Mouse (Mus musculus): ENCODE measurements around the gene Cdkn1c. TPM values are rescaled to one million over a fixed set of nuclear protein-coding genes. Genes with fewer than 3 reads are reported as not detected.

The Cdkn1c gene
- polyA plus RNA-seq, 1 experiment: 23.4 TPM

- no peak overlapping the region for H3K4me3 ChIP-seq (ENCODE audit: low read depth, low read length)
- TF ChIP-seq EP300 (IDR thresholded peaks at IDR 0.05; ENCODE audit: insufficient read depth, low read depth, low read length) (0 out of 2 replicates have a peak, but pooled peaks have one; percentile 35), POLR2A (IDR thresholded peaks at IDR 0.05; ENCODE audit: insufficient read depth, low read length) (no peak), CTCF (IDR thresholded peaks at IDR 0.05; ENCODE audit: low read depth, low read length) (no peak)
- no peak overlapping the region for H3K27ac ChIP-seq (ENCODE audit: insufficient read depth, low read length)
- H3K4me1 ChIP-seq (ENCODE audit: control insufficient read depth, insufficient read depth, low read length): peaks cover 3% of the 10 kb centered on the region
- H3K9me3 ChIP-seq (replicated peaks; ENCODE audit: control insufficient read depth, insufficient read depth, low read length, poor library complexity, severe bottlenecking): no peaks in the 10 kb centered on the region
- no peaks in the 10 kb centered on the region for H3K36me3 ChIP-seq (ENCODE audit: control insufficient read depth, insufficient read depth, low read length, poor library complexity, severe bottlenecking)
- no peaks in the 10 kb centered on the region; the same call in 1 of the 2 replicates for H3K27me3 ChIP-seq (ENCODE audit: control insufficient read depth, insufficient read depth, low read length, poor library complexity, severe bottlenecking)
- no peak overlapping the region for H3K9ac ChIP-seq (ENCODE audit: low read depth, poor library complexity, severe bottlenecking)
Measured at GRCm38 (mm10) chr7:143467714-143468113, 6.9 kb upstream of the Cdkn1c start.

- Histone ChIP-seq H3K9me3 (replicated peaks; ENCODE audit: control insufficient read depth, insufficient read depth, low read length, poor library complexity, severe bottlenecking) (no peaks in the 10 kb centered on the region), H3K36me3 (ENCODE audit: control insufficient read depth, insufficient read depth, low read length, poor library complexity, severe bottlenecking) (no peaks in the 10 kb centered on the region), H3K27me3 (ENCODE audit: control insufficient read depth, insufficient read depth, low read length, poor library complexity, severe bottlenecking) (no peaks in the 10 kb centered on the region; the same call in 1 of the 2 replicates), H3K27ac (ENCODE audit: insufficient read depth, low read length) (no peak overlapping the region), H3K4me1 (ENCODE audit: control insufficient read depth, insufficient read depth, low read length) (peaks cover 5% of the 10 kb centered on the region), H3K9ac (ENCODE audit: low read depth, poor library complexity, severe bottlenecking) (no peak overlapping the region), H3K4me3 (ENCODE audit: low read depth, low read length) (no peak overlapping the region)
- TF ChIP-seq CTCF (IDR thresholded peaks at IDR 0.05; ENCODE audit: low read depth, low read length) (peak; percentile 91), EP300 (IDR thresholded peaks at IDR 0.05; ENCODE audit: insufficient read depth, low read depth, low read length) (no peak)
Measured at GRCm38 (mm10) chr7:143466099-143466677, 5.3 kb upstream of the Cdkn1c start.

GRCm38 (mm10) chr7:143464811-143465560, 4.1 kb upstream of the Cdkn1c start:
- H3K4me3 ChIP-seq (ENCODE audit: low read depth, low read length): peak overlapping the region; percentile 39
- H3K9ac ChIP-seq (ENCODE audit: low read depth, poor library complexity, severe bottlenecking): peak overlapping the region; percentile 69
- TF ChIP-seq EP300 (IDR thresholded peaks at IDR 0.05; ENCODE audit: insufficient read depth, low read depth, low read length) (no peak), CTCF (IDR thresholded peaks at IDR 0.05; ENCODE audit: low read depth, low read length) (no peak), POLR2A (IDR thresholded peaks at IDR 0.05; ENCODE audit: insufficient read depth, low read length) (no peak)
- H3K9me3 ChIP-seq (replicated peaks; ENCODE audit: control insufficient read depth, insufficient read depth, low read length, poor library complexity, severe bottlenecking): no peaks in the 10 kb centered on the region
- peaks cover 4% of the 10 kb centered on the region for H3K27me3 ChIP-seq (ENCODE audit: control insufficient read depth, insufficient read depth, low read length, poor library complexity, severe bottlenecking)
- no peaks in the 10 kb centered on the region for H3K36me3 ChIP-seq (ENCODE audit: control insufficient read depth, insufficient read depth, low read length, poor library complexity, severe bottlenecking)
- H3K4me1 ChIP-seq (ENCODE audit: control insufficient read depth, insufficient read depth, low read length): peaks cover 5% of the 10 kb centered on the region
- no peak overlapping the region for H3K27ac ChIP-seq (ENCODE audit: insufficient read depth, low read length)

- Histone ChIP-seq H3K9ac (ENCODE audit: low read depth, poor library complexity, severe bottlenecking) (0 out of 2 replicates have a peak overlapping the region, but pooled peaks have one; percentile 69), H3K36me3 (ENCODE audit: control insufficient read depth, insufficient read depth, low read length, poor library complexity, severe bottlenecking) (no peaks in the 10 kb centered on the region), H3K27ac (ENCODE audit: insufficient read depth, low read length) (no peak overlapping the region), H3K4me1 (ENCODE audit: control insufficient read depth, insufficient read depth, low read length) (peaks cover 5% of the 10 kb centered on the region), H3K9me3 (replicated peaks; ENCODE audit: control insufficient read depth, insufficient read depth, low read length, poor library complexity, severe bottlenecking) (no peaks in the 10 kb centered on the region), H3K4me3 (ENCODE audit: low read depth, low read length) (no peak overlapping the region), H3K27me3 (ENCODE audit: control insufficient read depth, insufficient read depth, low read length, poor library complexity, severe bottlenecking) (peaks cover 14% of the 10 kb centered on the region)
- TF ChIP-seq POLR2A (IDR thresholded peaks at IDR 0.05; ENCODE audit: insufficient read depth, low read length) (no peak), CTCF (IDR thresholded peaks at IDR 0.05; ENCODE audit: low read depth, low read length) (peak; percentile 92)
Measured at GRCm38 (mm10) chr7:143463865-143464415, 3.1 kb upstream of the Cdkn1c start.

GRCm38 (mm10) chr7:143462516-143462915, 1.7 kb upstream of the Cdkn1c start:
- H3K27ac ChIP-seq (ENCODE audit: insufficient read depth, low read length): no peak overlapping the region
- H3K9me3 ChIP-seq (replicated peaks; ENCODE audit: control insufficient read depth, insufficient read depth, low read length, poor library complexity, severe bottlenecking): no peaks in the 10 kb centered on the region
- peaks cover 5% of the 10 kb centered on the region for H3K4me1 ChIP-seq (ENCODE audit: control insufficient read depth, insufficient read depth, low read length)
- peaks cover 18% of the 10 kb centered on the region for H3K27me3 ChIP-seq (ENCODE audit: control insufficient read depth, insufficient read depth, low read length, poor library complexity, severe bottlenecking)
- H3K36me3 ChIP-seq (ENCODE audit: control insufficient read depth, insufficient read depth, low read length, poor library complexity, severe bottlenecking): no peaks in the 10 kb centered on the region
- TF ChIP-seq POLR2A (IDR thresholded peaks at IDR 0.05; ENCODE audit: insufficient read depth, low read length): no peak
- no peak for TF ChIP-seq EP300 (IDR thresholded peaks at IDR 0.05; ENCODE audit: insufficient read depth, low read depth, low read length)
- no peak for TF ChIP-seq CTCF (IDR thresholded peaks at IDR 0.05; ENCODE audit: low read depth, low read length)
- no peak overlapping the region for H3K9ac ChIP-seq (ENCODE audit: low read depth, poor library complexity, severe bottlenecking)
- no peak overlapping the region for H3K4me3 ChIP-seq (ENCODE audit: low read depth, low read length)

GRCm38 (mm10) chr7:143461920-143462319, 1.1 kb upstream of the Cdkn1c start:
- Histone ChIP-seq H3K9me3 (replicated peaks; ENCODE audit: control insufficient read depth, insufficient read depth, low read length, poor library complexity, severe bottlenecking) (no peaks in the 10 kb centered on the region), H3K4me3 (ENCODE audit: low read depth, low read length) (no peak overlapping the region), H3K27ac (ENCODE audit: insufficient read depth, low read length) (no peak overlapping the region), H3K4me1 (ENCODE audit: control insufficient read depth, insufficient read depth, low read length) (peaks cover 5% of the 10 kb centered on the region), H3K36me3 (ENCODE audit: control insufficient read depth, insufficient read depth, low read length, poor library complexity, severe bottlenecking) (no peaks in the 10 kb centered on the region), H3K9ac (ENCODE audit: low read depth, poor library complexity, severe bottlenecking) (no peak overlapping the region), H3K27me3 (ENCODE audit: control insufficient read depth, insufficient read depth, low read length, poor library complexity, severe bottlenecking) (peaks cover 18% of the 10 kb centered on the region)
- no peak for TF ChIP-seq POLR2A (IDR thresholded peaks at IDR 0.05; ENCODE audit: insufficient read depth, low read length)
- TF ChIP-seq CTCF (IDR thresholded peaks at IDR 0.05; ENCODE audit: low read depth, low read length): no peak
- TF ChIP-seq EP300 (IDR thresholded peaks at IDR 0.05; ENCODE audit: insufficient read depth, low read depth, low read length): no peak
